Mouse (Mus musculus) right cerebral cortex, postnatal 14 days (tissue): ENCODE measurements at regions not wholly inside any gene's neighbourhood (a gene's known extent, or its start where the extent isn't known, plus 50 kb on each side); places are given as distances from the start of the nearest gene placed in this dataset.

Experiments
- DNase-seq: peaks from one replicate; pipeline ENCODE4 v3.0.0; 2022

GRCm38 (mm10) chr11:17468431-17469165, 211.2 kb downstream of the C1d start:
- no peak for DNase-seq

GRCm38 (mm10) chr11:17481436-17481996, 224.1 kb downstream of the C1d start:
- no peak for DNase-seq

- DNase-seq, result no peak
Observed at GRCm38 (mm10) chr11:17483849-17484441, 226.6 kb downstream of the C1d start.

- DNase-seq, result no peak
Observed at GRCm38 (mm10) chr11:17501120-17502043, 244.0 kb downstream of the C1d start.

GRCm38 (mm10) chr11:17502052-17502451, 244.7 kb downstream of the C1d start:
- no peak for DNase-seq

GRCm38 (mm10) chr11:17522220-17522919, 265.0 kb downstream of the C1d start:
- no peak for DNase-seq

GRCm38 (mm10) chr11:17523329-17523728, 265.9 kb downstream of the C1d start:
- DNase-seq, result no peak

- no peak for DNase-seq
Observed at GRCm38 (mm10) chr11:17524985-17525775, 267.8 kb downstream of the C1d start.

- no peak for DNase-seq
Observed at GRCm38 (mm10) chr11:17526476-17526875, 269.1 kb downstream of the C1d start.

GRCm38 (mm10) chr11:17528609-17529008, 271.2 kb downstream of the C1d start:
- no peak for DNase-seq

GRCm38 (mm10) chr11:17533706-17534105, 276.3 kb downstream of the C1d start:
- DNase-seq, result no peak

- no peak for DNase-seq
Observed at GRCm38 (mm10) chr11:17546286-17546685, 288.9 kb downstream of the C1d start.

- no peak for DNase-seq
Observed at GRCm38 (mm10) chr11:17549148-17549547, 291.8 kb downstream of the C1d start.

- DNase-seq, result no peak
Observed at GRCm38 (mm10) chr11:17555276-17555675, 297.9 kb downstream of the C1d start.

GRCm38 (mm10) chr11:17591780-17592487, 334.6 kb downstream of the C1d start:
- no peak for DNase-seq

- DNase-seq, result no peak
Observed at GRCm38 (mm10) chr11:17603726-17604493, 346.5 kb downstream of the C1d start.

- DNase-seq, result no peak
Observed at GRCm38 (mm10) chr11:17620462-17621248, 333.0 kb downstream of the Etaa1 start.

GRCm38 (mm10) chr11:17629541-17630171, 324.0 kb downstream of the Etaa1 start:
- no peak for DNase-seq

GRCm38 (mm10) chr11:17630172-17630553, 323.5 kb downstream of the Etaa1 start:
- DNase-seq, result no peak
